Mouse (Mus musculus) ES-E14 (cell line): ENCODE data around the gene 4930539E08Rik.

Source experiments
- ZC3H11A ChIP-seq: IDR thresholded peaks from 2 replicates; pipeline ENCODE4 v1.6.1; 2012; ENCODE audit warnings: low read depth, mild to moderate bottlenecking, inconsistent platforms, low read length, borderline replicate concordance
- ZNF384 ChIP-seq: IDR thresholded peaks from 2 replicates; pipeline ENCODE4 v1.6.1; 2012; ENCODE audit warnings: low read depth, low read length, inconsistent platforms

- TF ChIP-seq ZC3H11A = no peak
- TF ChIP-seq ZNF384 = no peak
Observed at GRCm38 (mm10) chr17:28882810-28883209, 32.3 kb downstream of the 4930539E08Rik start.
